Mouse (Mus musculus): ENCODE data around the gene Pik3ca. TPM values are rescaled to one million over a fixed set of nuclear protein-coding genes. Genes with fewer than 3 reads are reported as not detected.

Pik3ca gene
- total RNA-seq, 2 experiments from 2014 or later: 54.1 to 62.3 TPM

DNA sequence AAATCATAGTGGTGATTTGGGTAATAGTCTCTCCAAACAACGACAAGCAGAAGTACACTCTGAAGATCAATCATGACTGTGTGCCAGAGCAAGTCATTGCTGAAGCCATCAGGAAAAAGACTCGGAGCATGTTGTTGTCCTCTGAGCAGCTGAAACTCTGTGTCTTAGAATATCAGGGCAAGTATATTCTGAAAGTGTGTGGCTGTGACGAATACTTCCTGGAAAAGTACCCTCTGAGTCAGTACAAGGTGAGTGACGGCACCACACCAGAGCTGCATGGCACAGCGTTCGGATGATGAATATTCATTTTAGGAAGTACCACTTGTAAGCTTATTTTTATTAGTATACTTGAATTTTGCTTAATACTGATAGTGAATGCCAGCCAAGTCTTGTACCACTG, 40.3 kb downstream of the Pik3ca start:
- no peak for DNase-seq
- intact Hi-C loops (cut with DNase I): no loop called here

- DNase-seq: no peak
- intact Hi-C loops (cut with DNase I): no loop called here
Observed at GRCm38 (mm10) chr3:32438716-32439115, 41.2 kb downstream of the Pik3ca start.

DNA sequence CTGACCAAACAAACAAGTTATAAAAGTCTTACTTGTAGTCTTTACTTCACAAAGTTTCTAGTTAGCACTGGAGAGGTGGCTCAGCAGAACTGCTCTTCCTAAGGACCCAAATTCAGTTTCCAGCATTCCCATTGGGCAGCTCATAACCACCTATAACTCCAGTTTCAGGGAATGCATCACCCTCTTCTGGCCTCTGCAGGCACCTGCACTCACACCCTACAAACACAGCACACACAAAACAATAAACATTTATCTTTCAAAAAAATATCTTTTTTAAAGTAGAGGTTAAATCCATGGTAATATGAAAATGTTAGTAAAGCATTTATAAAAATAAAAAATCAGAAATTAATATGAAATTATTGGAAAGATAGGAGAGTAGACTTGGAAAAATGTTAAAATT, 44.2 kb downstream of the Pik3ca start:
- no peak for DNase-seq
- intact Hi-C loops (cut with DNase I): loop anchor here (10.0 kb wide), 1 partner anchor 107 kb away; no protein-coding TSS in a partner anchor

- intact Hi-C loops (cut with DNase I): no loop called here
Observed at GRCm38 (mm10) chr3:32454329-32455021, 57.0 kb downstream of the Pik3ca start.

DNA sequence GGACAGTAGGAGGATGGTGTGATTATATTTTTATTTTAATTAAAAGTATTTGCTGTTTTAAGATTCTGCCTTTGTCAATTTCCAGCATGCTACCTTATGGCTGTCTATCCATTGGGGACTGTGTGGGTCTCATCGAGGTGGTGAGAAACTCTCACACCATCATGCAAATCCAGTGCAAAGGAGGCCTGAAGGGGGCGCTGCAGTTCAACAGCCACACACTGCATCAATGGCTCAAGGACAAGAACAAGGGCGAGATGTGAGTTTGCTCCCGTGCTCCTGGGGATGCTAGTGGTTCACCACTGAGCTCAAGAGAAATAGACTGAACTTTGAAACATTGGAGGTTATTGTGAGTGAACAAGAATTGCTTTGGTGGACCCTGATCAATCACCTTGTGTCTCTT, 62.3 kb downstream of the Pik3ca start:
- DNase-seq: peak; percentile 49
- intact Hi-C loops (cut with DNase I): no loop called here

More at GRCm38 (mm10) chr3:32454329-32455021, 57.0 kb downstream of the Pik3ca start:
- no peak for DNase-seq

DNA sequence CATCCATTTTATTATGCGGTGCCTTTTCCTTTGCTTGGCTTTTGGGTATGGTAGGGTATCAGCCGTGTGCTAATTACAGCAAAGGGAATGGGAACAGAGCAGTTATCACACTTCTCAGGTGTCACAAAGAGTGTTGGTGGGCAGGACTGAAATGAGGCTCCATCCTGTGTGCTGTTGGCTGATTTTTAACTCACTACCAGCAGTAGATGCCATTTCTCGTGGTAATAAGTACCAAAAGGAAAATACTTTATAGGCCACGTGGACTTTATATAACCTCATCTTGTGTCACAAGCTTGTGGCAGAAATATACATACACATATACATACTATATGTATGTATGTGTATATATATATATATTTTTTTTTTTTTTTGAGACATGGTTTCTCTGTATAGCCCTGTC, 69.8 kb downstream of the Pik3ca start:
- intact Hi-C loops (cut with DNase I): no loop called here

DNA sequence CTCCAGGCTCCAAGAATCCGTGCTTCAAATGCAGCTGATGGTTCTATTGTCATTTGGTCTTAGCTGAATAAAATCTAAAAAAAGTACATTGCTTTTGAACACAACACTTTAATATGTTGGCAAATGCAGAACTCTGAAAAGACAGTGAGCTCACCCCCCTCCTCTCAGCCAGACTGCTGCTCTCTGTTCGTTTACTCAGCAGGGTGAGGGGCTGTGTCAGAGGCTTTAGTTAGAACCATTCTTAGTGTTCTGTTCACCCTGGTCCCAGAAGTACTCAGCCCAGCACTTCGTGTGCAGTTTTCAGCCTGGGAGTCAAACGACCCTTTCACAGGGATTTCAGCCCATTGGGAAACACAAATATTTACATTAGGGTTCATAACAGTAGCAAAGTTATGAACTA, 70.9 kb downstream of the Pik3ca start:
- intact Hi-C loops (cut with DNase I): no loop called here
- DNase-seq: no peak

More for the DNA sequence above, 69.8 kb downstream of the Pik3ca start:
- DNase-seq: no peak

- intact Hi-C loops (cut with DNase I): no loop called here
- no peak for DNase-seq
Observed at GRCm38 (mm10) chr3:32470449-32470848, 73.0 kb downstream of the Pik3ca start.

GRCm38 (mm10) chr3:32471098-32471497, 73.6 kb downstream of the Pik3ca start:
- intact Hi-C loops (cut with DNase I): no loop called here
- DNase-seq: no peak

GRCm38 (mm10) chr3:32472191-32472900, 74.9 kb downstream of the Pik3ca start:
- DNase-seq: no peak
- intact Hi-C loops (cut with DNase I): no loop called here

DNA sequence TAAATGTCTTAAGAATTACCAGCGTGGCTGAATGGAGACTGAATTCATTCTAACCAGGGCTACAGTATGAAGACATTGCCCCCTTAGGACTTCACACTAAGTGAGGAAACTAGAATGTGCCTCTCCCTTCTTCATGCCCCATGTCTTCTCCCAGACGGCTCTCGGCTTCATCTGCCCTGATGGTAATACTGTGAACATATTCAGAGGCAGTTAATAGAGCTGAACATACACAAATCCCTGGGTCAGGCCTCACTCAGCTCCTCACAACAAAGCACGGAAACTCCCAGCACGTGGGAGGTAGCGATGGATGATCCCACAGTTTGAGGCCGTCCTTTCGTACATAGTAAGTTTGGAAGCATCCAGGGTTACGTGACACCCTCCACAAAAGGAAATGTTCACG, 75.7 kb downstream of the Pik3ca start:
- intact Hi-C loops (cut with DNase I): no loop called here
- no peak for DNase-seq

GRCm38 (mm10) chr3:32479961-32480360, 82.5 kb downstream of the Pik3ca start:
- no peak for DNase-seq
- intact Hi-C loops (cut with DNase I): no loop called here

- no peak for DNase-seq
- intact Hi-C loops (cut with DNase I): no loop called here
Observed at GRCm38 (mm10) chr3:32483035-32483434, 85.6 kb downstream of the Pik3ca start.

GRCm38 (mm10) chr3:32486543-32486942, 89.1 kb downstream of the Pik3ca start:
- no peak for DNase-seq
- intact Hi-C loops (cut with DNase I): no loop called here

GRCm38 (mm10) chr3:32488172-32488571, 90.7 kb downstream of the Pik3ca start:
- DNase-seq: no peak
- intact Hi-C loops (cut with DNase I): no loop called here

- DNase-seq: no peak
- intact Hi-C loops (cut with DNase I): no loop called here
Observed at GRCm38 (mm10) chr3:32490076-32490927, 92.8 kb downstream of the Pik3ca start.

DNA sequence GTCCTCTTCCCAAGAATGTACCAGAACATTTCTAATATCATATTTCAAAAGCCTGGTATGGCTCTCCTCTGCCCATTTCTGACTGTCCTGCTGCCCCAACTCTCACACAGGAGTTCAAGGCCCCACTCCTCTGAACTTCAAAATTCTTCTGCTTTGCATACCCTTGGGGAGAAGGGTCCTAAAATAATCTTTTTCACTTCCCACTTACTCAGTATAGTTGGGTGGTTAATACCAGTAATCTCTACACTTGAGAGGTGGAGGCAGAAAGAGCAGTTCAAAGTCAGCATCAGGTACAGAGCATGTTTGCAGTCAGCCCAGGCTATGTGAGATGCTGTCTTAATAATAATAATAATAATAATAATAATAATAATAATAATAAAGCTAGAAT, 93.5 kb downstream of the Pik3ca start:
- intact Hi-C loops (cut with DNase I): no loop called here
- no peak for DNase-seq

- intact Hi-C loops (cut with DNase I): no loop called here
Observed at GRCm38 (mm10) chr3:32492097-32493090, 94.9 kb downstream of the Pik3ca start, which contains the start of gene Kcnmb3. TSS of gene Kcnmb3 (minus strand) at chr3:32492231.

GRCm38 (mm10) chr3:32494387-32495087, 97.1 kb downstream of the Pik3ca start:
- DNase-seq: no peak
- intact Hi-C loops (cut with DNase I): no loop called here

More at GRCm38 (mm10) chr3:32492097-32493090, 94.9 kb downstream of the Pik3ca start, which contains the start of gene Kcnmb3:
- no peak for DNase-seq

All from left cerebral cortex, postnatal 4 days (tissue).